Mouse (Mus musculus) megakaryocyte, embryonic 14.5 days (primary cell): ENCODE results near the gene Plcxd1. TPM values are rescaled to one million over a fixed set of nuclear protein-coding genes. Genes with fewer than 3 reads are reported as not detected.

Source experiments
- H3K27me3 ChIP-seq: replicated peaks from 2 replicates; pipeline ENCODE3; 2012; ENCODE audit warnings: inconsistent platforms
- H3K36me3 ChIP-seq: replicated peaks from 2 replicates; pipeline ENCODE3; 2012; ENCODE audit warnings: low read length, inconsistent platforms, mixed read lengths
- H3K4me1 ChIP-seq: 2 replicates; pipeline ENCODE4 v1.6.1; 2012; ENCODE audit warnings: inconsistent platforms
- H3K4me3 ChIP-seq: replicated peaks from 2 replicates; pipeline ENCODE3; 2012; ENCODE audit warnings: moderate library complexity, mild to moderate bottlenecking, inconsistent platforms
- H3K9me3 ChIP-seq: 2 replicates; pipeline ENCODE4 v1.6.1; 2012; ENCODE audit warnings: inconsistent platforms
- FLI1 ChIP-seq: IDR thresholded peaks from 2 replicates; pipeline ENCODE4 v1.6.1; 2012; ENCODE audit warnings: low read length, inconsistent platforms, mixed read lengths
- GATA1 ChIP-seq: IDR thresholded peaks from 3 replicates; pipeline ENCODE4 v1.6.1; 2012; ENCODE audit warnings: mixed read lengths, low read length, inconsistent platforms, borderline replicate concordance
- polyA plus RNA-seq: library from polyadenylated mRNA; stranded (reverse); fragments of >175 nt; gene quantifications from 2 replicates; pipeline ENCODE4 v1.2.3, GENCODE M21; 2012; ENCODE audit warnings: low replicate concordance; ENCODE audit not compliant: insufficient read depth

Plcxd1 gene
- polyA plus RNA-seq, 1 experiment = 0.10 TPM

GRCm38 (mm10) chr5:110100921-110101631, 1.3 kb downstream of the Plcxd1 start:
- Histone ChIP-seq H3K9me3 (no peaks in the 10 kb centered on the region), H3K4me3 (peak overlapping the region; percentile 88)

GRCm38 (mm10) chr5:110101716-110102347, 2.1 kb downstream of the Plcxd1 start:
- TF ChIP-seq GATA1 = no peak
- TF ChIP-seq FLI1 = no peak
- H3K9me3 ChIP-seq = no peaks in the 10 kb centered on the region
- H3K4me3 ChIP-seq = peak overlapping the region; percentile 88
- H3K4me1 ChIP-seq = peaks cover 62% of the 10 kb centered on the region
- H3K36me3 ChIP-seq = peaks cover 48% of the 10 kb centered on the region
- peaks cover 4% of the 10 kb centered on the region for H3K27me3 ChIP-seq

More at GRCm38 (mm10) chr5:110100921-110101631, 1.3 kb downstream of the Plcxd1 start:
- Histone ChIP-seq H3K27me3 (peaks cover 4% of the 10 kb centered on the region), H3K4me1 (peaks cover 54% of the 10 kb centered on the region), H3K36me3 (peaks cover 41% of the 10 kb centered on the region)
- no peak for TF ChIP-seq GATA1

- peak overlapping the region; percentile 88 for H3K4me3 ChIP-seq
- peaks cover 66% of the 10 kb centered on the region for H3K4me1 ChIP-seq
- TF ChIP-seq FLI1 (no peak), GATA1 (no peak)
- H3K9me3 ChIP-seq = no peaks in the 10 kb centered on the region
- H3K36me3 ChIP-seq = peaks cover 49% of the 10 kb centered on the region
- peaks cover 4% of the 10 kb centered on the region for H3K27me3 ChIP-seq
Measured at GRCm38 (mm10) chr5:110102429-110102828, 2.7 kb downstream of the Plcxd1 start.

GRCm38 (mm10) chr5:110102853-110103625, 3.3 kb downstream of the Plcxd1 start:
- Histone ChIP-seq H3K9me3 (no peaks in the 10 kb centered on the region), H3K4me1 (peaks cover 66% of the 10 kb centered on the region), H3K4me3 (peak overlapping the region; percentile 72), H3K36me3 (peaks cover 49% of the 10 kb centered on the region), H3K27me3 (peaks cover 4% of the 10 kb centered on the region)
- no peak for TF ChIP-seq GATA1
- no peak for TF ChIP-seq FLI1

GRCm38 (mm10) chr5:110103901-110104615, 4.3 kb downstream of the Plcxd1 start:
- Histone ChIP-seq H3K27me3 (peaks cover 2% of the 10 kb centered on the region), H3K9me3 (no peaks in the 10 kb centered on the region), H3K4me3 (peak overlapping the region; percentile 64), H3K36me3 (peaks cover 49% of the 10 kb centered on the region), H3K4me1 (peaks cover 72% of the 10 kb centered on the region)
- TF ChIP-seq FLI1 (no peak), GATA1 (no peak)

GRCm38 (mm10) chr5:110104616-110105380, 5.0 kb downstream of the Plcxd1 start:
- H3K27me3 ChIP-seq = peaks cover 2% of the 10 kb centered on the region
- H3K9me3 ChIP-seq = no peaks in the 10 kb centered on the region
- peaks cover 66% of the 10 kb centered on the region for H3K4me1 ChIP-seq
- peaks cover 49% of the 10 kb centered on the region for H3K36me3 ChIP-seq
- no peak for TF ChIP-seq FLI1
- TF ChIP-seq GATA1 = no peak
- peak overlapping the region; percentile 64 for H3K4me3 ChIP-seq

- Histone ChIP-seq H3K9me3 (no peaks in the 10 kb centered on the region), H3K36me3 (peaks cover 49% of the 10 kb centered on the region), H3K4me3 (peak overlapping the region; percentile 100), H3K27me3 (no peaks in the 10 kb centered on the region), H3K4me1 (peaks cover 58% of the 10 kb centered on the region)
- TF ChIP-seq GATA1 = no peak
- no peak for TF ChIP-seq FLI1
Measured at GRCm38 (mm10) chr5:110106140-110106871, 6.5 kb downstream of the Plcxd1 start.

GRCm38 (mm10) chr5:110106901-110107564, 7.3 kb downstream of the Plcxd1 start:
- TF ChIP-seq FLI1 (no peak), GATA1 (no peak)
- peaks cover 54% of the 10 kb centered on the region for H3K36me3 ChIP-seq
- H3K4me1 ChIP-seq = peaks cover 51% of the 10 kb centered on the region
- H3K9me3 ChIP-seq = no peaks in the 10 kb centered on the region
- H3K27me3 ChIP-seq = no peaks in the 10 kb centered on the region
- peak overlapping the region; percentile 100 for H3K4me3 ChIP-seq
